Mouse (Mus musculus): Measurements from ENCODE around the gene Tmem107. TPM values are rescaled to one million over a fixed set of nuclear protein-coding genes. Genes with fewer than 3 reads are reported as not detected.

The Tmem107 gene
- total RNA-seq (2021), result 1 to 10 TPM; 4.4 to 9.8 TPM

- DNase-seq (ENCODE audit: low spot score), result peak; percentile 90
- intact Hi-C loops (cut with DNase I), result loop anchor here (2.0 kb wide), 1 partner anchor 18 kb away; the partner anchor contains the start of gene Vamp2
Observed at GRCm38 (mm10) chr11:69070590-69071222, at the start of gene Tmem107. Gene Tmem107, plus strand, starts transcription at chr11:69070806.

GRCm38 (mm10) chr11:69026562-69026961 is 44.0 kb upstream of the Tmem107 start:
- no peak for DNase-seq (ENCODE audit: low spot score)
- intact Hi-C loops (cut with DNase I), result no loop called here

GRCm38 (mm10) chr11:69028805-69029204 is 41.8 kb upstream of the Tmem107 start:
- intact Hi-C loops (cut with DNase I), result no loop called here
- no peak for DNase-seq (ENCODE audit: low spot score)

GRCm38 (mm10) chr11:69033552-69033951 is 37.1 kb upstream of the Tmem107 start:
- intact Hi-C loops (cut with DNase I), result no loop called here
- no peak for DNase-seq (ENCODE audit: low spot score)

GRCm38 (mm10) chr11:69034585-69034984 is 36.0 kb upstream of the Tmem107 start:
- no peak for DNase-seq (ENCODE audit: low spot score)
- intact Hi-C loops (cut with DNase I), result loop anchor here (2.0 kb wide), 1 partner anchor 18 kb away; no protein-coding TSS in a partner anchor

- intact Hi-C loops (cut with DNase I), result loop anchor here (2.0 to 5.0 kb wide), 3 partner anchors 19 to 128 kb away; partner anchors contain the start of gene Slc25a35
- no peak for DNase-seq (ENCODE audit: low spot score)
Observed at GRCm38 (mm10) chr11:69035411-69035810, 35.2 kb upstream of the Tmem107 start.

- peak; percentile 71 for DNase-seq (ENCODE audit: low spot score)
- intact Hi-C loops (cut with DNase I), result loop anchor here (2.0 to 5.0 kb wide), 3 partner anchors 19 to 129 kb away; partner anchors contain the start of gene Slc25a35
Observed at GRCm38 (mm10) chr11:69035849-69036248, 34.8 kb upstream of the Tmem107 start.

- intact Hi-C loops (cut with DNase I), result loop anchor here (5.0 kb wide), 2 partner anchors 69 to 129 kb away; partner anchors contain the start of gene Slc25a35
Observed at GRCm38 (mm10) chr11:69036486-69037230, 33.9 kb upstream of the Tmem107 start.

GRCm38 (mm10) chr11:69037231-69038061 is 33.2 kb upstream of the Tmem107 start:
- peak; percentile 52 for DNase-seq (ENCODE audit: low spot score)
- intact Hi-C loops (cut with DNase I), result loop anchor here (5.0 kb wide), 2 partner anchors 70 to 130 kb away; partner anchors contain the start of gene Slc25a35

More at GRCm38 (mm10) chr11:69036486-69037230, 33.9 kb upstream of the Tmem107 start:
- DNase-seq (ENCODE audit: low spot score), result peak; percentile 68

- no peak for DNase-seq (ENCODE audit: low spot score)
- intact Hi-C loops (cut with DNase I), result loop anchor here (5.0 kb wide), 2 partner anchors 71 to 131 kb away; partner anchors contain the start of gene Slc25a35
Observed at GRCm38 (mm10) chr11:69038173-69038572, 32.4 kb upstream of the Tmem107 start.

- intact Hi-C loops (cut with DNase I), result no loop called here
- DNase-seq (ENCODE audit: low spot score), result peak; percentile 52
Observed at GRCm38 (mm10) chr11:69045531-69046394, 24.8 kb upstream of the Tmem107 start, which contains the start of gene Aurkb. Gene Aurkb, plus strand, starts transcription at chr11:69045647.

- DNase-seq (ENCODE audit: low spot score), result no peak
- intact Hi-C loops (cut with DNase I), result no loop called here
Observed at GRCm38 (mm10) chr11:69046395-69046774, 24.2 kb upstream of the Tmem107 start.

GRCm38 (mm10) chr11:69047592-69047991 is 23.0 kb upstream of the Tmem107 start:
- no peak for DNase-seq (ENCODE audit: low spot score)
- intact Hi-C loops (cut with DNase I), result no loop called here

- no peak for DNase-seq (ENCODE audit: low spot score)
- intact Hi-C loops (cut with DNase I), result no loop called here
Observed at GRCm38 (mm10) chr11:69048151-69048550, 22.5 kb upstream of the Tmem107 start.

GRCm38 (mm10) chr11:69050748-69051147 is 19.9 kb upstream of the Tmem107 start:
- intact Hi-C loops (cut with DNase I), result no loop called here

GRCm38 (mm10) chr11:69051771-69052170 is 18.8 kb upstream of the Tmem107 start:
- DNase-seq (ENCODE audit: low spot score), result no peak
- intact Hi-C loops (cut with DNase I), result no loop called here

More at GRCm38 (mm10) chr11:69050748-69051147, 19.9 kb upstream of the Tmem107 start:
- no peak for DNase-seq (ENCODE audit: low spot score)

- intact Hi-C loops (cut with DNase I), result no loop called here
- no peak for DNase-seq (ENCODE audit: low spot score)
Observed at GRCm38 (mm10) chr11:69052824-69053421, 17.7 kb upstream of the Tmem107 start.

- DNase-seq (ENCODE audit: low spot score), result no peak
- intact Hi-C loops (cut with DNase I), result no loop called here
Observed at GRCm38 (mm10) chr11:69053848-69054247, 16.8 kb upstream of the Tmem107 start.
